Mouse (Mus musculus) CH12.LX (cell line): ENCODE results near the gene Zhx3. TPM values are rescaled to one million over a fixed set of nuclear protein-coding genes. Genes with fewer than 3 reads are reported as not detected.

Experiments used
- DNase-seq: peaks from one replicate; pipeline ENCODE4 v3.0.0-alpha.2; 2013; ENCODE audit errors: extremely low read depth
- H3K27ac ChIP-seq: 2 replicates; pipeline ENCODE4 v1.5.1; 2012; ENCODE audit warnings: low read depth, mild to moderate bottlenecking, control low read depth, moderate library complexity; ENCODE audit not compliant: insufficient read depth
- H3K27me3 ChIP-seq: replicated peaks from 2 replicates; pipeline ENCODE3; 2012; ENCODE audit warnings: inconsistent platforms
- H3K36me3 ChIP-seq, 2 experiments: replicated peaks in 1 of 2; 2 replicates each; pipeline versions ENCODE3 to v1.6.1; 2012; ENCODE audit warnings: inconsistent platforms in 1 of 2, low read length in 1 of 2, mild to moderate bottlenecking in 1 of 2, mixed read lengths in 1 of 2, moderate library complexity in 1 of 2; ENCODE audit not compliant: control insufficient read depth in 1 of 2, insufficient read depth in 1 of 2
- H3K4me1 ChIP-seq, 2 experiments: 2 replicates each; pipeline ENCODE4 v1.6.1; 2012; ENCODE audit warnings: inconsistent platforms in 1 of 2, moderate library complexity in 1 of 2; ENCODE audit not compliant: insufficient read depth in 2 of 2, control insufficient read depth in 1 of 2
- H3K4me2 ChIP-seq: 2 replicates; pipeline ENCODE4 v1.6.1; 2012; ENCODE audit warnings: low read depth, mild to moderate bottlenecking, control low read depth; ENCODE audit not compliant: poor library complexity, insufficient read depth, severe bottlenecking
- H3K4me3 ChIP-seq, 3 experiments: fragments of 150-350 bp in 1 of 3; sonication (generic) in 1 of 3; replicated peaks in 1 of 3; 2 replicates each; pipeline versions ENCODE3 to v1.5.1; 2011 to 2012; ENCODE audit warnings: low read depth in 2 of 3, low read length in 2 of 3, mild to moderate bottlenecking in 2 of 3, moderate library complexity in 2 of 3, control low read depth in 1 of 3, improper control_type of control experiment in 1 of 3, inconsistent platforms in 1 of 3, mixed read lengths in 1 of 3; ENCODE audit not compliant: poor library complexity in 1 of 3
- H3K79me2 ChIP-seq: replicated peaks from 2 replicates; pipeline ENCODE4 v1.6.1; 2012; ENCODE audit warnings: mild to moderate bottlenecking, moderate library complexity; ENCODE audit not compliant: control insufficient read depth, poor library complexity, insufficient read depth, severe bottlenecking; ENCODE audit errors: extremely low read depth
- H3K9ac ChIP-seq: 2 replicates; pipeline ENCODE4 v1.6.1; 2012; ENCODE audit warnings: low read depth, mild to moderate bottlenecking, control low read depth, moderate library complexity; ENCODE audit not compliant: insufficient read depth
- H3K9me3 ChIP-seq: replicated peaks from 2 replicates; pipeline ENCODE3; 2012; ENCODE audit warnings: low read length, inconsistent platforms, mixed read lengths
- BHLHE40 ChIP-seq: IDR thresholded peaks from 2 replicates; pipeline ENCODE4 v1.6.1; 2011; ENCODE audit warnings: mild to moderate bottlenecking, low read depth, low read length, improper control_type of control experiment
- CHD1 ChIP-seq: IDR thresholded peaks from 2 replicates; pipeline ENCODE4 v1.6.1; 2012; ENCODE audit warnings: low read depth, low read length, improper control_type of control experiment, inconsistent platforms
- CHD2 ChIP-seq: IDR thresholded peaks from 2 replicates; pipeline ENCODE4 v1.6.1; 2011; ENCODE audit warnings: low read length, improper control_type of control experiment
- CTCF ChIP-seq, 2 experiments: IDR thresholded peaks in 1 of 2; conservative IDR thresholded peaks in 1 of 2; 2 replicates each; pipeline ENCODE4 v1.5.1; 2011 to 2012; ENCODE audit warnings: low read depth in 2 of 2, low read length in 2 of 2, improper control_type of control experiment in 1 of 2, inconsistent platforms in 1 of 2, mild to moderate bottlenecking in 1 of 2, moderate library complexity in 1 of 2
- E2F4 ChIP-seq: IDR thresholded peaks from 2 replicates; pipeline ENCODE4 v1.6.1; 2011; ENCODE audit warnings: low read depth, low read length, improper control_type of control experiment; ENCODE audit not compliant: insufficient replicate concordance
- ELF1 ChIP-seq: IDR thresholded peaks from 2 replicates; pipeline ENCODE4 v1.6.1; 2014; ENCODE audit warnings: low read depth, mild to moderate bottlenecking, inconsistent platforms, low read length, improper control_type of control experiment
- EP300 ChIP-seq: IDR thresholded peaks from 2 replicates; pipeline ENCODE4 v1.6.1; 2011; ENCODE audit warnings: low read length, improper control_type of control experiment
- ETS1 ChIP-seq: conservative IDR thresholded peaks from 2 replicates; pipeline ENCODE4 v1.6.1; 2012; ENCODE audit warnings: low read depth, mild to moderate bottlenecking, inconsistent platforms, low read length, improper control_type of control experiment, moderate library complexity
- HCFC1 ChIP-seq: IDR thresholded peaks from 2 replicates; pipeline ENCODE4 v1.6.1; 2012; ENCODE audit warnings: low read depth, mild to moderate bottlenecking, inconsistent platforms, low read length, improper control_type of control experiment
- IRF4 ChIP-seq: IDR thresholded peaks from 2 replicates; pipeline ENCODE4 v1.6.1; 2014; ENCODE audit warnings: low read depth, mild to moderate bottlenecking, inconsistent platforms, low read length, improper control_type of control experiment
- JUN ChIP-seq: IDR thresholded peaks from 2 replicates; pipeline ENCODE4 v1.6.1; 2011; ENCODE audit warnings: low read depth, mild to moderate bottlenecking, low read length, improper control_type of control experiment, moderate library complexity; ENCODE audit not compliant: insufficient read depth
- MAX ChIP-seq: IDR thresholded peaks from 2 replicates; pipeline ENCODE4 v1.6.1; 2011; ENCODE audit warnings: low read length, improper control_type of control experiment
- MEF2A ChIP-seq: IDR thresholded peaks from 2 replicates; pipeline ENCODE4 v1.6.1; 2014; ENCODE audit warnings: low read depth, mild to moderate bottlenecking, inconsistent platforms, low read length, improper control_type of control experiment, borderline replicate concordance
- MXI1 ChIP-seq: IDR thresholded peaks from 2 replicates; pipeline ENCODE4 v1.6.1; 2011; ENCODE audit warnings: mild to moderate bottlenecking, low read depth, low read length, improper control_type of control experiment
- PAX5 ChIP-seq: IDR thresholded peaks from 2 replicates; pipeline ENCODE4 v1.6.1; 2012; ENCODE audit warnings: low read length, inconsistent platforms, mixed read lengths
- RAD21 ChIP-seq: IDR thresholded peaks from 2 replicates; pipeline ENCODE4 v1.6.1; 2011; ENCODE audit warnings: low read depth, mild to moderate bottlenecking, low read length, improper control_type of control experiment, moderate library complexity
- RCOR1 ChIP-seq: conservative IDR thresholded peaks from 2 replicates; pipeline ENCODE4 v1.6.1; 2012; ENCODE audit warnings: low read depth, mild to moderate bottlenecking, inconsistent platforms, low read length, improper control_type of control experiment
- SIN3A ChIP-seq: IDR thresholded peaks from 2 replicates; pipeline ENCODE4 v1.6.1; 2012; ENCODE audit warnings: low read length, improper control_type of control experiment, inconsistent platforms
- SMC3 ChIP-seq: IDR thresholded peaks from 2 replicates; pipeline ENCODE4 v1.6.1; 2011; ENCODE audit warnings: low read depth, low read length, improper control_type of control experiment
- TBP ChIP-seq: conservative IDR thresholded peaks from 2 replicates; pipeline ENCODE4 v1.6.1; 2011; ENCODE audit warnings: low read depth, low read length, improper control_type of control experiment
- TCF12 ChIP-seq: IDR thresholded peaks from 2 replicates; pipeline ENCODE4 v1.6.1; 2014; ENCODE audit warnings: low read depth, mild to moderate bottlenecking, inconsistent platforms, low read length, improper control_type of control experiment
- UBTF ChIP-seq: IDR thresholded peaks from 2 replicates; pipeline ENCODE4 v1.6.1; 2012; ENCODE audit warnings: low read depth, mild to moderate bottlenecking, inconsistent platforms, low read length, improper control_type of control experiment, moderate library complexity
- dilution Hi-C: fragments of 300-500 bp; cut with MboI; formaldehyde crosslinking; loops from 2 replicates; pipeline ENCODE4 v1.14.3; 2020; ENCODE audit warnings: low sequenced_read_pairs; ENCODE audit not compliant: extremely low pct_unique_long_range_greater_than_20kb, extremely low pct_ligation_motif_present
- in situ Hi-C: fragments of 300-500 bp; cut with MboI; formaldehyde crosslinking; loops from 3 replicates; pipeline ENCODE4 v1.14.3; 2019; ENCODE audit warnings: low sequenced_read_pairs, low pct_ligation_motif_present, low pct_unique_long_range_greater_than_20kb, mixed read lengths
- polyA plus RNA-seq: library from polyadenylated mRNA; unstranded; fragments of >175 nt; gene quantifications from 2 replicates; pipeline ENCODE4 v1.2.1, GENCODE M21; 2012; ENCODE audit warnings: low read depth; ENCODE audit not compliant: insufficient read length
- total RNA-seq, 2 experiments: library from RNA; depleted of rRNA; stranded (reverse); fragments of 300-350 nt in 1 of 2; fragments of >200 nt in 1 of 2; gene quantifications; 2 replicates each; pipeline ENCODE4 v1.2.3; 2012 to 2014

Zhx3 gene
- total and polyA plus RNA-seq, 3 experiments: 1.3 to 4.2 (median 2.6) TPM

DNA sequence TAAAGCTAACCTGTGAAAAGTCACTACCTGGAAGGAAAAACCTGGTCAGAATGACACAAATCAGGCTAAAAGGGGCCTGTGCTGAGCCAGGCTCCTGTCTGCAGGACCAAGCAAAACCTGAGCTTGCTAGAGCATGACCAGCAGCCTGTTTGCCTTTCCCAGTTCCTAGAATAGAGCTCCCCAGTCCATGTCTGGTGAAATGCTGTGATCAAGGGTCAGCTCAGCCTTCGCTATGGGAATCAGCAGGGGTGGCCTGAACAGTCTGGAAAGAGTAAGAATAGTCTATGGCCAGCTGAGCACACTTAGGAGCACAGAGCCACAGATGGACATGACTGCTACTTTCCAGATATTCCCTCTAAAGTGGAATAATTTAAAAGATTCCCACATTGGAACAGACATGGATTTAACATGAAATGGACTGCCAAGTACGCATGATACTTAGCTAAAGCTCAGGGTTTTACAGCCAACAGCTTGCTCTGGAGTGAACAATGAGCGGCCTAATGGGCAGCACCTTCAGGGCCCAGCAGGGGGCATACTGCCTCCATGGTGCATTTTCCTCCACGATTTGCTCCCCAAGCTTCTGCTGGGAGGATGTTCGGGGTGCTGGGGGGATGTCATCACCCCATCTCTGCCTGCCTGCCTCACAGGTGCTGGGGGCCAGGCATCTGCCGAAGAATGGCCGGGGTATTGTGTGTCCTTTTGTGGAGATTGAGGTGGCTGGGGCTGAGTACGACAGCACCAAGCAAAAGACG is 112.2 kb downstream of the Zhx3 start:
- Histone ChIP-seq H3K4me1 (peaks cover 13 to 39% of the 10 kb centered on the region in 2 experiments), H3K79me2 (no peaks in the 10 kb centered on the region), H3K9ac (no peak overlapping the region), H3K4me3 (no peak overlapping the region), H3K9me3 (no peaks in the 10 kb centered on the region), H3K27ac (no peak overlapping the region), H3K36me3 (peaks cover 29 to 82% of the 10 kb centered on the region in 2 experiments), H3K27me3 (no peaks in the 10 kb centered on the region), H3K4me2 (no peak overlapping the region)
- peak; percentile 58 for TF ChIP-seq SMC3
- peak; percentile 55 to 71 for TF ChIP-seq CTCF (conservative IDR thresholded peaks at IDR 0.05 in 1 of 2, IDR thresholded peaks at IDR 0.05 in 1 of 2; ENCODE audit: low read depth in 2 of 2, low read length in 2 of 2)
- no peak for TF ChIP-seq CHD2
- TF ChIP-seq CHD1: no peak
- peak; percentile 56 for TF ChIP-seq RAD21
- no peak for TF ChIP-seq ELF1
- DNase-seq: no peak
- in situ Hi-C loops: no loop called here
- dilution Hi-C loops: no loop called here

DNA sequence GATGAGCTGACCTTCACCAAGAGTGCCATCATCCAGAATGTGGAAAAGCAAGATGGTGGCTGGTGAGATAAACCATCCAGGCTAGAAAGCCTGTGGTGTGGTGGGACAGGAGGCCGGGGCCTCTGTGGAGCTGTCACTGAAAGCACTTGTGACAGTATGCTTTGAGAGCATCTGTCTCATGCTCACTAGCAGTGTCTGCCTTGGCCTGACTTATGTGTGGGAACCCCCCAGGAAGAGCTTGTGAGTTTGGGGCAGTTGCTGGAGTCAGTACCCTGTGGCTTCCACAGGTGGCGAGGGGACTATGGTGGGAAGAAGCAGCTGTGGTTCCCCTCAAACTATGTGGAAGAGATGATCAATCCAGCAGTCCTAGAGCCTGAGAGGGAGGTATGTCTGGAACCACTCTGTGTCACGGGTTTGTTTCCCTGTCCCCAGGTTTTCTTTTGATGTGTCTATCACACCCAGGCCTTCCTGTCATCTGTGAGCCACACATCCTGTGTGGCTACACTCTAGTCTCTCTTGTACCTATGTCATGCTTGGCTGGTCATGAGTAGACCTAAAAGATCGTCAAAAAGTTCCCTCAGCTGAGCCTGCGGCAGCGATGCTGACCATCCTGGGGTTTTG is 116.1 kb downstream of the Zhx3 start:
- Histone ChIP-seq H3K27me3 (no peaks in the 10 kb centered on the region), H3K9ac (no peak overlapping the region), H3K4me2 (no peak overlapping the region), H3K4me3 (peak overlapping the region in 1 of 3 experiments; percentile 30), H3K27ac (peak overlapping the region; percentile 12; the same call in 1 of the 2 replicates), H3K9me3 (no peaks in the 10 kb centered on the region), H3K79me2 (no peaks in the 10 kb centered on the region), H3K4me1 (peaks cover 17 to 29% of the 10 kb centered on the region in 2 experiments), H3K36me3 (peaks cover 60 to 91% of the 10 kb centered on the region in 2 experiments)
- peak; percentile 68 for DNase-seq
- dilution Hi-C loops: no loop called here
- peak; percentile 46; the same call in 1 of the 2 replicates for TF ChIP-seq MAX
- 0 out of 2 replicates have a peak, but pooled peaks have one; percentile 50 for TF ChIP-seq PAX5
- peak; percentile 47 for TF ChIP-seq SIN3A
- no peak for TF ChIP-seq JUN
- 0 out of 2 replicates have a peak, but pooled peaks have one; percentile 20 for TF ChIP-seq TBP
- TF ChIP-seq E2F4: no peak
- peak; percentile 73 for TF ChIP-seq ETS1
- peak; percentile 43; the same call in 1 of the 2 replicates for TF ChIP-seq MEF2A
- no peak for TF ChIP-seq RAD21
- TF ChIP-seq SMC3: no peak
- TF ChIP-seq RCOR1: 0 out of 2 replicates have a peak, but pooled peaks have one; percentile 20
- peak; percentile 68 for TF ChIP-seq EP300
- peak; percentile 58; the same call in 1 of the 2 replicates for TF ChIP-seq BHLHE40
- TF ChIP-seq ELF1: peak; percentile 57
- TF ChIP-seq CTCF (conservative IDR thresholded peaks at IDR 0.05 in 1 of 2, IDR thresholded peaks at IDR 0.05 in 1 of 2; ENCODE audit: low read depth in 2 of 2, low read length in 2 of 2): no peak
- peak; percentile 54 for TF ChIP-seq IRF4
- TF ChIP-seq HCFC1: peak; percentile 32; the same call in 1 of the 2 replicates
- 0 out of 2 replicates have a peak, but pooled peaks have one; percentile 39 for TF ChIP-seq MXI1
- TF ChIP-seq UBTF: no peak
- peak; percentile 67; the same call in 1 of the 2 replicates for TF ChIP-seq TCF12
- in situ Hi-C loops: no loop called here
